Mouse (Mus musculus): Measurements from ENCODE around the gene Zdhhc1. TPM values are rescaled to one million over a fixed set of nuclear protein-coding genes. Genes with fewer than 3 reads are reported as not detected.

Zdhhc1 gene
- total RNA-seq, 1 experiment from 2014 or later = 7.3 TPM

DNA sequence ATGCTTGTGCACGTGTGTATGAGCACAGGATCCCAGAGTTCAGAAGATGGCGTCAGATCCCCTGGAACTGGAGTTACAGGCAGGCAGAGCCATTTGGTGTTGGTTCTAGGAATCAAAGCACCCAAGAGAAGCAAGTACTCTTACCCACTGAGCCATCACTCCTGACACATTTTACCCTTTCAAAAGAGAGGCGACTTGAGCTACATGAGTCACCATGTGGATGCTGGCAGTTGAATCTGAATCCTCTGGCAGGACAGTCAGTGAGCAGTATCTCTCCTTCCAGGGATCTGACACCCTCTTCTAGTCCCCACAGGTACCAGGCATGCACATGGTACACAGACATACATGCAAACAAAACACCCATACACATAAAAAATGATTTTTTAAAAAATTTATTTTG, 8.6 kb downstream of the Zdhhc1 start:
- no peak for ATAC-seq (replicated peaks in 1 of 2; ENCODE audit: insufficient read depth in 1 of 2, low FRiP score in 2 of 2, low TSS enrichment in 1 of 2, low read depth in 1 of 2, poor library complexity in 2 of 2, severe bottlenecking in 2 of 2)

DNA sequence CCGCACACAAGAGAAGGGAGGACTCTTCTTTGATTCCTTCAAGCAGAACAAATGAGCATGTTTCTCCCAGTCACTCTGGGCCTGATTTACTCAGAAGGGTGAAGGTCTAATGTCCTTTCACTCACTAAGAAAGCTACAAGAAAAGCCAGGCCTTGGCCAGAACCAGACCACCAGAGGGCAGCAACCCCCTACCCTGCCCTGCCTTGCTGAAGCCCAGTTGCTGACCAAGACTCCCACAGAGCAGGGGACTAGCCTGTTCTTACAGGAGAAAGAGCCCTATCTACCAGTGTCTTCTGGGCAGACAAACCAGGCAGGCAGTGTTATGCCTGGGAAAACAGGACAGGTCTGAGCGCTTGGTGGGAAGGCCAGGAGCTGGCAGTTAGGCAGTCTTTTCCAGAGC, 12.3 kb downstream of the Zdhhc1 start:
- ATAC-seq (replicated peaks in 1 of 2; ENCODE audit: insufficient read depth in 1 of 2, low FRiP score in 2 of 2, low TSS enrichment in 1 of 2, low read depth in 1 of 2, poor library complexity in 2 of 2, severe bottlenecking in 2 of 2) = peak in 1 of 2 experiments; percentile 31; a peak in 1 of 4 replicates

DNA sequence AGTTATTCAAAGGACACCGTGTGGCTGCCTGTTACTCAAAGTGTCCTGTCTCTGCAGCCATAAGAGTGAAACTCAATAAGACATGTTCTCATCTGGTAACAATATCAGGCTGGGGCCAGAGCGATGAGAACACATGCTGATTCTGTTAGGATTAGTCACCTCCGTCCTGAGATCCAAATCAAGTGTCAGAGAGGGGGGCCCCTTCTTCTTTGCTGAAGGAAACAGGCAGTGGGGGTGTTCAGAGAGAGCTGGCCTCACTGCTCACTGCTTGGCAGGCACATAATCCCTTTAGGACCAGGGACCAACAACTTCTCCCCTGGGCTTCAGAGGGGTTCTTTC, 12.7 kb downstream of the Zdhhc1 start:
- no peak for ATAC-seq (replicated peaks in 1 of 2; ENCODE audit: insufficient read depth in 1 of 2, low FRiP score in 2 of 2, low TSS enrichment in 1 of 2, low read depth in 1 of 2, poor library complexity in 2 of 2, severe bottlenecking in 2 of 2)

DNA sequence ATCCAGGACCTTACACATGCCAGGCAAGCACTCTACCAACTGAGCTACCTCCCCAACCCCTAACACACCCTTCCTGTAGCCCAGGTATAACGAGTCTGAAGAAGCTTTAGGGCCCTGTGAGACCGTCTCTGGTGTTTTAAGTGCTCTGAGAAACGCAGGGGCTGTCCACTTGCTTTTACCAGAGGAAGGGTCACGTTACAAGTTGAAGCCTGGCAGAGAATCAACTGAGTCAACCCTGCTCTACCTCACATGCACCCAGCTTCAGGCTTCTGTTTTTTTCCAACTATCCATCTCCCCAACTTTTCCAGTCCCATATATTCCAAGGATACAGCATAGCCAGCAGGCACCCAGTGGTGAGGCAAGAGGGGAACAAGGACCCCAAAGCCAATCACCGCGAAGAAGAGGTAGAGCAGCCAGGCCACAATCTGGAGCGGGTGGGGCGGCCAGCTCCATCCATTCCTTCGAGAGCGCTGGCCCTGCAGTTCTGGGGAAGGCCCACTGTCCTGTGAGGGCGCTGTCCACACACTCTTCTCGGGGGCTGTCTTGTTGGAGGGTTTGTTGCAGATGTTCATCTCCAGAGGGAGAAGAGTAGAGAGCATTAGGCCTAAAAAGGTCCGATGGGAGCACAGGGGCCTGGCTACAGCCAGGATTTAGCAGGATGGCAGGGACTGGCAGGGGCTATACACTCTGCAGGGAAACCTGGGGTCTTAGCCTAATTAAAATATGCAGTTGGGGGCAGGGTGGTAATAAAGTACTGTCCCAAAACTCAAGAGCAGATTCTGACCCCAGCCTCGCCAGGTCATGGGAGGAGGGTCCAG, 13.3 kb downstream of the Zdhhc1 start:
- ATAC-seq (replicated peaks in 1 of 2; ENCODE audit: insufficient read depth in 1 of 2, low FRiP score in 2 of 2, low TSS enrichment in 1 of 2, low read depth in 1 of 2, poor library complexity in 2 of 2, severe bottlenecking in 2 of 2) = 0 out of 4 replicates have a peak, but pooled peaks of 1 of the 2 experiments have one; percentile 41

DNA sequence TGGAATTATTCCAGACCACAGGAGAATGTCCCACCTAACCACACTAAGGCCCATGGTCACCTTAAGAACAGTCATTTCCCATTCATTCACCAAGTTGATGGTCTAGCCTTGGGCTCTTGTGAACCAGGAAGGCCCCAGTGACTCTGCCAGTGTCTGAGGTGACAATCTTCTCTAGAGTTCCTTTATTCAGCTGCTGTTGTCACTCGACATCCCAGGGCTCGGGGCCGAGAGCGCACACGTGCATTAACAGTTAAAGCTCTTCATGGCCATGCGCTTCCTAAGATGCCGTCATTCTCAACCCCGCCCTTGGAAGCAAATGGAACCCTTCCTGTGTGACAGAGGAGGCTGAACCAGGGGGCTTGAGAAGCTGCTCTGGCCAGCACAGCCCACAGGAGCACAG, 14.6 kb downstream of the Zdhhc1 start:
- ATAC-seq (replicated peaks in 1 of 2; ENCODE audit: insufficient read depth in 1 of 2, low FRiP score in 2 of 2, low TSS enrichment in 1 of 2, low read depth in 1 of 2, poor library complexity in 2 of 2, severe bottlenecking in 2 of 2) = no peak

DNA sequence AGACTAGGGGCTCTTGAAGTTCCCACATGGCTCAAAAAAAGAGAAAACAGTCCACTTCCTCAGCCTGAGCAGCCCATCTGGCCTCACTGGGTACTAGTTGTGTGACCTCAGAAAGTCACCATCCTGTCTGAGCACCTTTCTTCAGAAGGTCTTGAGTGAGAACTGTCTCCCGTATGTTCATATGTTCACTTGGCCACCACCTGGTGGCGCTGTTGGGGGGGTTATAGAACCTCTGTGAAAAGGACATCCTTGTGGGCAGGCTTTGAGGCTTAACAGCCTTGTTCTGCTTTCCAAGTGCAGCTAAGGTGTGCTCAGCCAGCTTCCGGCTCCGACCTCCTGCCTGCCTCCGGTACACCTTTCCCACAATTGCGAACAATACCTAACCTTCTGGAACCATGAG, 15.2 kb downstream of the Zdhhc1 start:
- no peak for ATAC-seq (replicated peaks in 1 of 2; ENCODE audit: insufficient read depth in 1 of 2, low FRiP score in 2 of 2, low TSS enrichment in 1 of 2, low read depth in 1 of 2, poor library complexity in 2 of 2, severe bottlenecking in 2 of 2)

DNA sequence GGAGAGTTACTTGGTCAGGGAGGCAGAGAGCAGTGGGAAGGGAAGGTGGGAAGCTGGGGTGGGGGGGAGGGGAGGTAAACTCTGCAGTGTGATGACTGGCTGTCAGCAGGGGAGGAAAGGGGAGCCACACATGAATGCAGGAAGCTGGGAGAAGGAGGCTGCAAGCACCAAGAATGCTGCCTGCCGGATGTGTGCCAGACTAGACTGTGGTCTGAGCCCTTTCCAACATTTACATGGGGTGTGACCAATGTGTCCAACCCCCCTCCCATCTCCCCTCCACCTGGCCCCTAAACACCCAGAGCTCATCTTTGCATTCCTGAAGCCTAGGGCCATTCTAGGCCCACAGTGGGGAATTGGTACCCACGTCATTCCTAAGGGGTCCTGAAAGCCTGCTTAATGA, 15.7 kb downstream of the Zdhhc1 start:
- no peak for ATAC-seq (replicated peaks in 1 of 2; ENCODE audit: insufficient read depth in 1 of 2, low FRiP score in 2 of 2, low TSS enrichment in 1 of 2, low read depth in 1 of 2, poor library complexity in 2 of 2, severe bottlenecking in 2 of 2)

DNA sequence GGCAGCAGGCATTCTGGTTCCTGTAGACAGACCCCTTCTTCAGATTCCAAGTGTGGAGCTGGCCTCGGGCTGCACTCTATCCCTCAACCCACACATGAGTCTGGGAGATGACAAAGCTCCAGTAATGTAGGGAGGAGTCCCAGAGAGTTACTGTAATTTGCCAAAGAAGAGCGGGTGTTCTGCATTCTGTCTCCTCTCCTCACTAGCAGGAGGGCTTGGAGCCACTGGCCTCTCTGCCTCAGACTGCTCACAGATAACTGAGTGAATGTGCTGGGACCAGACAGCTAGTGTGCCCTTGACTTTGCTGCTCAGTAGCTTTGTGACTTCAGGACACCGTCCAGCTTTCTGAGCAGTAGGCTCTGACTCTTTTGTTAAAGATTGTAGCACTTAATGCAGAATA, 18.9 kb downstream of the Zdhhc1 start:
- no peak for ATAC-seq (replicated peaks in 1 of 2; ENCODE audit: insufficient read depth in 1 of 2, low FRiP score in 2 of 2, low TSS enrichment in 1 of 2, low read depth in 1 of 2, poor library complexity in 2 of 2, severe bottlenecking in 2 of 2)

DNA sequence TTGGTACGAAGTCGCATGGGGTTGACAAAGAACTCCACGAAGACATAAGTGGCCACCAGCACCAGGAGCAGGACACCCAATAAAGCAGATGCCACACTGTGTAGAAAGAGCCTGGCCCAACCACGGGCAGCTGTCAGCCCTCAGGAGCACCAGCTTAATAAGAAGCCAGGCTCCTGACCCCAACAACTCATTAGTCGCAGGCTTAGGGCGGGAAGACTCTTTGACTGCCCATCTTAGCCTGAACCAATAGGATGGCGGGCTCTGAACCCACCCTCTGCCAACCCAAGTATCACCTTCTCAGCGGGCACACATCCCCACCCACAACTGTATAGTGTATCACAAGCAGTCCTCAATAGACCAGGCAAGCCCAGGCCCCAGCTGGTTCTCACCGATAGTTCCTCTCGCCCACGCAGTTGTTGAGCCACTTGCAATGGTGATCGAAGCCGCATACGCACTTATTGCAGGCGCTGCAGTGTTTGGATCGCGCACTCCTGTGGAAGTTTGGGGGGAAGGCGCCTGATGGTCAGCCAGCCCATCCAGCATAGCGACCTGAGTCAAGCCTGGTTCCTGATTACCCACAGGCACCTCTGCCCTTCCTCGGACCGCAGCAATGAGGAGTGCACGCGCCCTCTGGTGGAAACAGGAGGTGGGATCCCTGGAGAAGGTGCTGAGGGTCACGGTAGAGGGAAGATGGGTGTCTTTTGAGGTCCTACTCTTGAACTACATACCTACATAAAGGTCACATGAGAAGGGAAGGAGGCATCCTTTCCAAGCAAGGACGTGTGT, 19.9 kb downstream of the Zdhhc1 start:
- ATAC-seq (replicated peaks in 1 of 2; ENCODE audit: insufficient read depth in 1 of 2, low FRiP score in 2 of 2, low TSS enrichment in 1 of 2, low read depth in 1 of 2, poor library complexity in 2 of 2, severe bottlenecking in 2 of 2) = peak in 1 of 2 experiments; percentile 40; a peak in 1 of 4 replicates

DNA sequence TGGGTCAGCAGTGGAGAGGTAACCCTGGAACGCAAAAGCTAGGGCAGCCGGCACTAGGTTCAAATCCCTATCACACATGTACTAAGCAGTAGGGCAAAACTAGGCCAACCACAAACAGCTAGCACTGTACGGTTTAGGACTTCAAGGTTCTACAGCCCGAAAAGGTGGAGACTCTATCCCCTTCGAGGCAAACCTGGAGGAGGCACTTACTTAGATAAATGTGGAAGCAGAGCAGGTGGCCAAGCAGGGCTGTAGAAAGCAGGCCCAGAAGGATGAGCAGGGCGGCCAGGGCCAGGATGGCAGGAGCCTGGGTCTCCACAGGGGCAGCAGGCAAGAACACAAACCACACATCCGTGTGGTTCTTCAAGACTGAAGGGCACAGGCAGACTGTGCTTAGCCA, 20.5 kb downstream of the Zdhhc1 start:
- no peak for ATAC-seq (replicated peaks in 1 of 2; ENCODE audit: insufficient read depth in 1 of 2, low FRiP score in 2 of 2, low TSS enrichment in 1 of 2, low read depth in 1 of 2, poor library complexity in 2 of 2, severe bottlenecking in 2 of 2)

DNA sequence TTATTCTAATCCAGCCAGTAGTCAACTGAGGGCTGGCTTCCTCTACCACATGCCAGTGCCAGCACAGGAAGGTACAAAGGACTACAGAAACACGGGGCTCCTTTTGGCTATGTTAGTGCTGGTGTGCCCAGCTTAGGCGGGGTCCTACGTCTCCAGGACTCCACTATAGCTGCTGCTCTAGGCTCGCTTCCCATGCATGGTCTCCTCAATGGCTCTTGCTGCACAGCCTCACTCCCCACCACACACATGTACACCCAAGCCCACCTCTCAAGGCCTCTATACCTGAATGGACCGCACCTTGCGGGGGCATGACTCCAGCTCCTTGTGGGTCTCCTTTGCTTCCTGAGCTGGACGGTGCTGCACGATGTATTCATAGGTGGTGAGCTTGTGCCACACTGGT, 21.0 kb downstream of the Zdhhc1 start:
- ATAC-seq (replicated peaks in 1 of 2; ENCODE audit: insufficient read depth in 1 of 2, low FRiP score in 2 of 2, low TSS enrichment in 1 of 2, low read depth in 1 of 2, poor library complexity in 2 of 2, severe bottlenecking in 2 of 2) = no peak

DNA sequence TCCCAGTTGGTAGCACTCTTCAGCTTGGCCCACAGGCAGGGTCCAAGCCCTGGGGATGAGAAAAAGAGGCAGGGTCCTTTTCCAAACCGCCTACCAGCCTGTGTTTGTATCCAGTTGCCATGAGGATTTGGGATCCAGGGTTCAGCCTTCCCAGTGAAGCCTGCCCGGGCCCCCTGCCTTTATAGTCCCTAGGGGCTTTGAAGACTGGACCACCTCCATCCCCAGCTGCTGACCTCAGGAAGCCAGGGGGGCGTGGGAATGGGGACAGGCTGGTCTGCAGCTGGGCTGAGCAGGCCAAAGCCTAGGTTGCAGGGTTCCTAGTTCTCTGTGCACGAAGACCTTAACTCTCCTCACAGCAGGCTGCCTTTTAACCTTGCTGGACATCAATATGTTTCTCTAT, 21.4 kb downstream of the Zdhhc1 start:
- ATAC-seq (replicated peaks in 1 of 2; ENCODE audit: insufficient read depth in 1 of 2, low FRiP score in 2 of 2, low TSS enrichment in 1 of 2, low read depth in 1 of 2, poor library complexity in 2 of 2, severe bottlenecking in 2 of 2) = no peak

DNA sequence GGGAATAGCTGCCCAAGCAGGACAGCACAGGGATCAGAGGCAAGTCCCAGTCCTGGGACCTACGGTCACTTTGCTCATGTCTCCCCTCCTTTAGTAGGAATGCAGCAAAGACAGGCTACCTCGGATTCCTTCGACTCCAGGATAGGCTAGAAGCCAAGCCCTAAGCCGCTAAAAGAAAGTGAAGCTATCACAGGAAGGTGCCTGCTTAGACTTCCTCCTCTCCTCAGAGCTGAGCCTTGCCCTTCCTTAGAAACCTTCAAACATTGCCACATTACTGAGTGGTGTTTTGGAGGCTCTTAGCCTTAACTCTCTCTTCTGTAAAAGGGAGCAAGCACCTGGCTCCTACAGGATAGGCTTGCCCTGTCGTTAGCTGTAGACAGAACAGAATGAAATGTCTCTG, 22.0 kb downstream of the Zdhhc1 start:
- no peak for ATAC-seq (replicated peaks in 1 of 2; ENCODE audit: insufficient read depth in 1 of 2, low FRiP score in 2 of 2, low TSS enrichment in 1 of 2, low read depth in 1 of 2, poor library complexity in 2 of 2, severe bottlenecking in 2 of 2)

DNA sequence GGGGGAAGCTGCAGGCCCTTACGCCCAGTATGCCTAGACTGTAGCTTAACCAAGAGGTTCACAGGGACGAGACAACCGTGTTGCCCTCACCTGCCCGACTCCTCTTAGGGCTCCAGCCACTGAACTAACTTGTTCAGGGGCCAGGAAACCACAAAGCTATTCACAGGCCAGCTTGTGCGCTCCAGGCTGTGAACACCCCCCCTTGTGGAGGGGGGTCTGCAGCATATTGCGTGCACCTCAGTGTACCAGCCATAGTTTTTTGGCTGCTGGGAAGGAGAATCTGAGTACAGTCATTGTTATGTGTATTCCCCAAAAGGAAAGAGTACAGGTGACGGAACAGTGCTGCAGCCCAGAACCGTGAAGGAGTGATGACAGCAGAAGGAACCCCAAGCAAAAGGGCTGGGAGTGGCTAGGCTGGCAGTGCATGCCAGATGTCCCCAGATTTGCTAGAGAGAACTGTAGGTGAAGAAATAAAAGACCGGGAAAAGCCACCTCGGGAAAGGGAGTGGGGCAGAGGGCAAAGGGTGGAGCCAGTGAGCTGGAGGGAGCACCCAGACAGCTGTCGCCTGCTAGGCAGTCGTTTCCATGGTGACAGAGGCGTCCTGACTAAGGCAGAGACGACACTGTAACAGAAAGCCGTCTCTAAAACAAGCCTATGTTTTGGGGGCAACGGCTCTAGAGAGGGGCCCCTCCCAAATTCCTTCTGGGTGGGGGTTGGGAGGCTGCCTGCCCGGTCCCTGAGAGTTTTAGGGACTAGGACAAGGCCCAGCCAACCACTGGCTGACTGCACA, 22.7 kb downstream of the Zdhhc1 start:
- ATAC-seq (replicated peaks in 1 of 2; ENCODE audit: insufficient read depth in 1 of 2, low FRiP score in 2 of 2, low TSS enrichment in 1 of 2, low read depth in 1 of 2, poor library complexity in 2 of 2, severe bottlenecking in 2 of 2) = no peak

DNA sequence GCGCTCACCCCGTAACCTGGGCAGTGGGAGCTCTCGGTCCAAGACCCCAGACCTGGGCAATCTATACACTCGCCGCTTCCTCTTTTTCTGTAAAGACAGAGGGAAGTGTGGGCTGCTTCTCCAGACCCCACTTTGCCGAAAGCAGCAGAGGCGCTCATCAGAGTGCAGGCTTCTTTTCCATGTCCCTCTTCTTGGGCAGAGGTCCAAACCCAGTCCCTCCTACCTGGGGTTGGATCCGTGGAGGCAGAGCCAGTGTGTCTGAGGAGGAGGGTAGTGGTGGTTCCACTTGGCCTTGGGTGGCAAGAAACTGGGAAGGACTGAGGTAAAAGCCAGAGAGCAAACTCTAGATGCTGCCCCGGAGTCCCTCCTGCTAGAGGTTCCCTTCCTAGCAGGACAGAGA, 23.7 kb downstream of the Zdhhc1 start:
- no peak for ATAC-seq (replicated peaks in 1 of 2; ENCODE audit: insufficient read depth in 1 of 2, low FRiP score in 2 of 2, low TSS enrichment in 1 of 2, low read depth in 1 of 2, poor library complexity in 2 of 2, severe bottlenecking in 2 of 2)

DNA sequence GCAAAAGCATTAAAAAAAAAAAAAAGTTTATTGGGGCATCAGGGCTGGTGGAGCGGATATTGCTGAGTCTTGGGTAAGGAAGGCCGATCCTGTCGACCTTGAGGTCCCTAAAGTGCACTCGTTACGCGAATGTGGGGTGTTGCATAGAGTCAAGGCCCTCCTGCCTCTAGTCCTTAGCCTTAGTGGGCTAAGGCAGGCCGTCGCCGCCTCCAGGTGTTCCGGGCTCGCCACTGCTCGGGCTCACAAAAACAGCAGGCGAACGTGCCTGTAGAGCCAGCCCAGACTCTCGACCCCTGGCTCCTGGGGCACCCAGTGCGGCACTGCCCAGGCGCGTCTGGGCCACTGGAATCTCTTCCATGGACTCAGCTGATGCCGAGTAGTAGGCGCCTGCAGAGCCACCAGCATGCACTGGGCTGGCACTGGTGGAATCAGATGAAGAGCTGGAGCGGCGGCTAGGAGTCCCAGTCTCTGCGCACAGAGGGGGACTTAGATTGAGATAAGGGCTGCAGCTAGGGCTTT, 24.2 kb downstream of the Zdhhc1 start:
- no peak for ATAC-seq (replicated peaks in 1 of 2; ENCODE audit: insufficient read depth in 1 of 2, low FRiP score in 2 of 2, low TSS enrichment in 1 of 2, low read depth in 1 of 2, poor library complexity in 2 of 2, severe bottlenecking in 2 of 2)

DNA sequence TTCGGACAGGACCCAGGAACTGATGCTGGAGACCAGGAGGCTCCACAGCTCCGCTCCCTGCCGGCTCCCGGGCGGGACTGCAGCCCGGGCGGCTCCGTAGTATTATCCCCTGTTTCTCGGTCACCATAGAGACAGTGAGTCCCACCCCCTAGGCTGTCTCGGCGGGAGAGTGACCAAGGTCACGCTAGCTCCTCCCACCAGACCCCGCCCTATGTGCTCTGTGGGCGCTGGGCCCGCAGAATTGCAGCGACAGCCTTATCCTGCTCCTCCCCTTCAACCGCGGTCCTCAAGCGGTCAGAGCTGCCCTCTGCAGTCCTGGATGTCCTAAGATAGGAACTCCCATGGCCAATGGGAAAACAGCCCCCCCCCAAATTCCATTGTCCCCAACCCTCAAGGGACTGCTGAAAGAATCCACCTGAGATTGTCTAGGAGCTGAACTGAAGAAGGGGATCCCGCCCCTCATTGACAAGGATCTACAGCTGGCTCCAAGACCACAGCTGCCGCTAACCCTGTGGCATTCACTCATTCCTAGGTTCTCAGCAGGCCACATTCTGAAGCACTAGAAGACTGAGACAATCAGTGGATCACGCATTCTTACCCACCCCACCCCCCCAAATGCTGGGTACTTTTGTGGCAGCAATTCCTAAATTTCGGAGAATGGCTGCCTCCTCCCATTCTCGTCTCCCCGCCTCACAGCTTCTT, 25.2 kb downstream of the Zdhhc1 start, which contains the start of gene Tppp3:
Gene Tppp3 (minus strand): TSS at position 213 of the 702 bp plus-strand sequence.
- peak; percentile 75 to 86 for ATAC-seq (replicated peaks in 1 of 2; ENCODE audit: insufficient read depth in 1 of 2, low FRiP score in 2 of 2, low TSS enrichment in 1 of 2, low read depth in 1 of 2, poor library complexity in 2 of 2, severe bottlenecking in 2 of 2)
